Mouse (Mus musculus): ENCODE results near the gene Ccdc152.

Gene Ccdc152

GRCm38 (mm10) chr15:3303426-3303825, at the start of gene Ccdc152:
TSS of gene Ccdc152 (minus strand) at chr15:3303526.
- no peak for DNase-seq

- DNase-seq, result no peak
These were observed 46.2 kb upstream of the Ccdc152 start for GRCm38 (mm10) chr15:3349306-3350064.

GRCm38 (mm10) chr15:3346682-3347081, 43.4 kb upstream of the Ccdc152 start:
- no peak for DNase-seq

GRCm38 (mm10) chr15:3344555-3344954, 41.2 kb upstream of the Ccdc152 start:
- no peak for DNase-seq

- no peak for DNase-seq
These were observed 38.7 kb upstream of the Ccdc152 start for GRCm38 (mm10) chr15:3341806-3342582.

GRCm38 (mm10) chr15:3339847-3340246, 36.5 kb upstream of the Ccdc152 start:
- no peak for DNase-seq

GRCm38 (mm10) chr15:3332517-3332916, 29.2 kb upstream of the Ccdc152 start:
- DNase-seq, result no peak

- no peak for DNase-seq
These were observed 28.5 kb upstream of the Ccdc152 start for GRCm38 (mm10) chr15:3331813-3332212.

GRCm38 (mm10) chr15:3330291-3330690, 27.0 kb upstream of the Ccdc152 start:
- DNase-seq, result no peak

GRCm38 (mm10) chr15:3323041-3323440, 19.7 kb upstream of the Ccdc152 start:
- DNase-seq, result no peak

- no peak for DNase-seq
These were observed 16.6 kb upstream of the Ccdc152 start for GRCm38 (mm10) chr15:3319929-3320328.

- DNase-seq, result no peak
These were observed 13.3 kb upstream of the Ccdc152 start for GRCm38 (mm10) chr15:3316617-3317016.

GRCm38 (mm10) chr15:3312937-3313336, 9.6 kb upstream of the Ccdc152 start:
- no peak for DNase-seq

GRCm38 (mm10) chr15:3309856-3310255, 6.5 kb upstream of the Ccdc152 start:
- DNase-seq, result no peak

- no peak for DNase-seq
These were observed 2.8 kb downstream of the Ccdc152 start for GRCm38 (mm10) chr15:3300361-3301100.

GRCm38 (mm10) chr15:3297615-3298014, 5.7 kb downstream of the Ccdc152 start:
- DNase-seq, result no peak

- DNase-seq, result no peak
These were observed 7.3 kb downstream of the Ccdc152 start for GRCm38 (mm10) chr15:3295986-3296385.

- DNase-seq, result no peak
These were observed 9.8 kb downstream of the Ccdc152 start for GRCm38 (mm10) chr15:3293477-3293876.

- DNase-seq, result no peak
These were observed 12.9 kb downstream of the Ccdc152 start for GRCm38 (mm10) chr15:3290435-3290834.

- no peak for DNase-seq
These were observed 17.3 kb downstream of the Ccdc152 start for GRCm38 (mm10) chr15:3286032-3286431.

- no peak for DNase-seq
These were observed 21.6 kb downstream of the Ccdc152 start for GRCm38 (mm10) chr15:3281737-3282136.

- DNase-seq, result no peak
These were observed 22.1 kb downstream of the Ccdc152 start for GRCm38 (mm10) chr15:3281216-3281615.

GRCm38 (mm10) chr15:3279242-3279641, 24.1 kb downstream of the Ccdc152 start:
- DNase-seq, result no peak
